ENCODE assay signal across 9 mouse cellular contexts in the genomic region with DNA sequence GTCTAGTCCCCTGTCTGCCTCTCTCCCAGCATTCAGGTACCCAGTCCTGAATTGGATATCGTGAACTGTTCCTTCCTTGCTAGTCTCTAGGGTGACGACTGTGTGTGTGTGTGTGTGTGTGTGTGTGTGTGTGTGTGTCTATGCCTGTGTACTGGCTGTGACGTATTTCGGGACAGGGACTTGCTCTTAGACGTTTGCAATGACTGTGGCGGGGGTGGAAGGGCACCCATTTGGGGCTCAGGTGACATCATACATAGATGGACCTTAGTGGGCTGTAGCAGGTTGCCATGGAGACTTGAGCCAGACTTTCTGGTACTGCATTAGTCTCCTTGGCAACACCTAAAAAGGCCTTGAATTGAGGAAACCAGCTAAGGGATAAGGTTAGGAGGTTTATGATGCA. TPM values are rescaled to one million over a fixed set of nuclear protein-coding genes. Genes with fewer than 3 reads are reported as not detected.
DNase-seq lines count a peak whose midpoint lies in the region; ATAC-seq and TF ChIP-seq lines count a peak whose summit lies in the region.
"Had no signal": no experiment of that assay in that cellular context is flagged by ENCODE, and none has a peak within 500 bp of the region (broad histone marks: within the 10 kb centered on the region; RNA-seq: fewer than 3 reads in every experiment).

No protein-coding gene starts in this region.

- H3K4me3 ChIP-seq in hindbrain, embryonic 15.5 days, result no peak overlapping the region
- H3K4me3 ChIP-seq in hindbrain, embryonic 13.5 days, result no peak overlapping the region
- no peak overlapping the region for H3K4me3 ChIP-seq in thymus, adult 2 months (ENCODE audit: control insufficient read depth, insufficient read depth, low read length)
- peak overlapping the region; percentile 84; the same call in 1 of the 2 replicates for H3K4me3 ChIP-seq in heart, embryonic 16.5 days (ENCODE audit: low read length)

- no peak for TF ChIP-seq POLR2A in thymus, adult 2 months (IDR thresholded peaks at IDR 0.05; ENCODE audit: control insufficient read depth, extremely low read depth, insufficient read depth, low read length, poor library complexity)

- WGBS in hindbrain, embryonic 15.5 days, result 61% methylated on average over 6 of the region's 6 CpGs
- WGBS in hindbrain, embryonic 13.5 days, result 57% methylated on average over 6 of the region's 6 CpGs
- WGBS in thymus, adult 2 months, result 69% methylated on average over 6 of the region's 6 CpGs
- WGBS in heart, embryonic 16.5 days, result 56% methylated on average over 6 of the region's 6 CpGs

- no peak for DNase-seq in thymus, adult 2 months
- no peak for DNase-seq in thymus, postnatal 25 days
- peak; percentile 38 to 50 for DNase-seq in right cerebral cortex, postnatal 36 days (ENCODE audit: low spot score in 2 of 2)
- DNase-seq in natural killer cell, adult 2 months (ENCODE audit: low spot score in 2 of 2), result no peak
- no peak for DNase-seq in adrenal gland, postnatal 36 days

- TF ChIP-seq CTCF in thymus, adult 2 months (IDR thresholded peaks at IDR 0.05; ENCODE audit: borderline replicate concordance, control insufficient read depth, extremely low read depth, insufficient read depth, low read length, poor library complexity), result no peak

- no peak overlapping the region for H3K9ac ChIP-seq in hindbrain, embryonic 15.5 days
- H3K9ac ChIP-seq in hindbrain, embryonic 13.5 days, result no peak overlapping the region
- peak overlapping the region; percentile 95 for H3K9ac ChIP-seq in heart, embryonic 16.5 days (ENCODE audit: low read length)

- peak; percentile 49 for ATAC-seq in hindbrain, embryonic 15.5 days (ENCODE audit: low FRiP score, low read depth)
- ATAC-seq in hindbrain, embryonic 13.5 days (ENCODE audit: low FRiP score), result no peak
- no peak for ATAC-seq in heart, embryonic 16.5 days (replicated peaks; ENCODE audit: extremely low read depth, insufficient read depth, low FRiP score)

- 0 out of 2 replicates have a peak, but pooled peaks cover 7% of the 10 kb centered on the region for H3K36me3 ChIP-seq in hindbrain, embryonic 15.5 days
- H3K36me3 ChIP-seq in hindbrain, embryonic 13.5 days, result peaks cover 24% of the 10 kb centered on the region
- H3K36me3 ChIP-seq in thymus, adult 2 months (ENCODE audit: control insufficient read depth, insufficient read depth, low read length), result no peaks in the 10 kb centered on the region
- H3K36me3 ChIP-seq in heart, embryonic 16.5 days (ENCODE audit: control insufficient read depth, insufficient read depth), result peaks cover 25% of the 10 kb centered on the region

- no peak overlapping the region for H3K27ac ChIP-seq in hindbrain, embryonic 15.5 days (replicated peaks)
- no peak overlapping the region for H3K27ac ChIP-seq in hindbrain, embryonic 13.5 days
- peak overlapping the region; percentile 28; the same call in 1 of the 2 replicates for H3K27ac ChIP-seq in thymus, adult 2 months (ENCODE audit: control insufficient read depth, insufficient read depth, low read length)
- peak overlapping the region; percentile 99 for H3K27ac ChIP-seq in heart, embryonic 16.5 days (ENCODE audit: low read length)

- no peaks in the 10 kb centered on the region for H3K9me3 ChIP-seq in hindbrain, embryonic 15.5 days
- no peaks in the 10 kb centered on the region for H3K9me3 ChIP-seq in hindbrain, embryonic 13.5 days
- H3K9me3 ChIP-seq in heart, embryonic 16.5 days (replicated peaks; ENCODE audit: control insufficient read depth, low read length), result no peaks in the 10 kb centered on the region

- H3K4me1 ChIP-seq in hindbrain, embryonic 15.5 days (replicated peaks), result peaks cover 14% of the 10 kb centered on the region
- peaks cover 18% of the 10 kb centered on the region for H3K4me1 ChIP-seq in hindbrain, embryonic 13.5 days (replicated peaks)
- H3K4me1 ChIP-seq in thymus, adult 2 months (replicated peaks; ENCODE audit: control insufficient read depth, insufficient read depth, low read length), result peaks cover 23% of the 10 kb centered on the region
- peaks cover 30% of the 10 kb centered on the region for H3K4me1 ChIP-seq in heart, embryonic 16.5 days (ENCODE audit: control insufficient read depth, insufficient read depth, low read length)

- H3K4me2 ChIP-seq in hindbrain, embryonic 15.5 days, result no peak overlapping the region
- no peak overlapping the region for H3K4me2 ChIP-seq in hindbrain, embryonic 13.5 days
- H3K4me2 ChIP-seq in heart, embryonic 16.5 days (ENCODE audit: low read depth, low read length), result peak overlapping the region; percentile 76

- H3K27me3 ChIP-seq in hindbrain, embryonic 15.5 days, result peaks cover 7% of the 10 kb centered on the region
- H3K27me3 ChIP-seq in hindbrain, embryonic 13.5 days, result peaks cover 38% of the 10 kb centered on the region
- H3K27me3 ChIP-seq in thymus, adult 2 months (ENCODE audit: control insufficient read depth, insufficient read depth, low read length), result no peaks in the 10 kb centered on the region
- no peaks in the 10 kb centered on the region for H3K27me3 ChIP-seq in heart, embryonic 16.5 days (ENCODE audit: control insufficient read depth, insufficient read depth, low read length)

RNA-seq across cellular contexts. Expression of a gene that starts 1.4 kb away (rescaled TPM):
- polyA plus RNA-seq in hindbrain, embryonic 15.5 days (2015; fragmentation: Nextera tagmentation; extraction: Ambion mirVana), result 3.0 and 3.9 TPM in 2 replicates
- polyA plus RNA-seq in hindbrain, embryonic 13.5 days (2015; fragmentation: Nextera tagmentation; extraction: Ambion mirVana), result 3.1 and 4.0 TPM in 2 replicates
- 25.2 and 36.1 TPM in 2 replicates for polyA plus RNA-seq in thymus, adult 2 months (2012; rRNA removed)
- polyA plus RNA-seq in heart, embryonic 16.5 days (2015; fragmentation: Nextera tagmentation; extraction: Ambion mirVana), result 289 and 293 TPM in 2 replicates
- total RNA-seq in adrenal gland, postnatal 36 days (2021), result 10 to 100 TPM in 1 of 2 experiments, 1 to 10 TPM in 1; 3.4 to 14.0 TPM

RNA-seq across cellular contexts. Expression of a gene that starts 8.3 kb away (rescaled TPM):
- polyA plus RNA-seq in hindbrain, embryonic 15.5 days (2015; fragmentation: Nextera tagmentation; extraction: Ambion mirVana), result not detected in 2 replicates
- not detected in 2 replicates for polyA plus RNA-seq in hindbrain, embryonic 13.5 days (2015; fragmentation: Nextera tagmentation; extraction: Ambion mirVana)
- polyA plus RNA-seq in thymus, adult 2 months (2012; rRNA removed), result 0.20 and 1.5 TPM in 2 replicates
- polyA plus RNA-seq in heart, embryonic 16.5 days (2015; fragmentation: Nextera tagmentation; extraction: Ambion mirVana), result 20.1 and 25.9 TPM in 2 replicates
- not detected for total RNA-seq in adrenal gland, postnatal 36 days (2021)
- polyA plus RNA-seq: inflammation-experienced regulatory T-cells, adult 6 months had no signal

RNA-seq across cellular contexts. Expression of a gene that starts 9.3 kb away (rescaled TPM):
- polyA plus RNA-seq in hindbrain, embryonic 15.5 days (2015; fragmentation: Nextera tagmentation; extraction: Ambion mirVana), result 125 and 131 TPM in 2 replicates
- polyA plus RNA-seq in hindbrain, embryonic 13.5 days (2015; fragmentation: Nextera tagmentation; extraction: Ambion mirVana), result 131 and 134 TPM in 2 replicates
- 72.0 and 76.9 TPM in 2 replicates for polyA plus RNA-seq in thymus, adult 2 months (2012; rRNA removed)
- polyA plus RNA-seq in heart, embryonic 16.5 days (2015; fragmentation: Nextera tagmentation; extraction: Ambion mirVana), result 171 and 196 TPM in 2 replicates
- total RNA-seq in adrenal gland, postnatal 36 days (2021), result 10 to 100 TPM; 46.1 to 51.1 TPM

RNA-seq across cellular contexts. Expression of a gene that starts 41.2 kb away (rescaled TPM):
- 17.9 and 20.6 TPM in 2 replicates for polyA plus RNA-seq in hindbrain, embryonic 15.5 days (2015; fragmentation: Nextera tagmentation; extraction: Ambion mirVana)
- 16.7 and 17.6 TPM in 2 replicates for polyA plus RNA-seq in hindbrain, embryonic 13.5 days (2015; fragmentation: Nextera tagmentation; extraction: Ambion mirVana)
- polyA plus RNA-seq in thymus, adult 2 months (2012; rRNA removed), result 6.0 and 6.4 TPM in 2 replicates
- polyA plus RNA-seq in heart, embryonic 16.5 days (2015; fragmentation: Nextera tagmentation; extraction: Ambion mirVana), result 6.2 and 6.7 TPM in 2 replicates
- 10 to 100 TPM; 30.4 to 33.0 TPM for total RNA-seq in adrenal gland, postnatal 36 days (2021)

Comparison
In these comparisons a context has a peak if more than half of its experiments do, and no peak if none do; other contexts are left out.
1. H3K27ac ChIP-seq: peak in thymus, adult 2 months (single experiment) and heart, embryonic 16.5 days (single experiment); none in hindbrain, embryonic 15.5 days (single experiment) and hindbrain, embryonic 13.5 days (single experiment).
2. DNase-seq: peak in right cerebral cortex, postnatal 36 days (2 of 2); none in thymus, adult 2 months (single experiment), thymus, postnatal 25 days (single experiment), natural killer cell, adult 2 months (0 of 2) and adrenal gland, postnatal 36 days (0 of 2).